Mouse (Mus musculus) embryonic facial prominence, embryonic 10.5 days (tissue): ENCODE measurements at regions not wholly inside any gene's neighbourhood (a gene's known extent, or its start where the extent isn't known, plus 50 kb on each side); places are given as distances from the start of the nearest gene placed in this dataset.

Source experiments
- DNase-seq: peaks from one replicate; pipeline ENCODE4 v3.0.0-alpha.2; 2017; ENCODE audit warnings: low spot score
- H3K27ac ChIP-seq: fragments of 300-500 bp; sonication (generic); replicated peaks from 2 replicates; pipeline ENCODE4 v1.5.1; 2016; ENCODE audit warnings: mild to moderate bottlenecking
- H3K27me3 ChIP-seq: fragments of 300-500 bp; sonication (generic); replicated peaks from 2 replicates; pipeline ENCODE4 v1.6.1; 2016; ENCODE audit warnings: low read depth, mild to moderate bottlenecking; ENCODE audit not compliant: poor library complexity, severe bottlenecking
- H3K36me3 ChIP-seq: fragments of 300-500 bp; sonication (generic); replicated peaks from 2 replicates; pipeline ENCODE4 v1.6.1; 2016; ENCODE audit warnings: mild to moderate bottlenecking, moderate library complexity
- H3K4me1 ChIP-seq: fragments of 300-500 bp; sonication (generic); 2 replicates; pipeline ENCODE4 v1.6.1; 2016
- H3K4me3 ChIP-seq: fragments of 300-500 bp; sonication (generic); 2 replicates; pipeline ENCODE4 v1.5.1; 2016; ENCODE audit warnings: mild to moderate bottlenecking, moderate library complexity
- H3K9me3 ChIP-seq: fragments of 300-500 bp; sonication (generic); 2 replicates; pipeline ENCODE4 v1.6.1; 2016; ENCODE audit warnings: mild to moderate bottlenecking
- WGBS: fragments of 180-500 bp; shearing (Covaris S2); methylation state at CpG from one replicate; pipeline ENCODE4 v1.1.7; 2016; 5-methylcytosine and 5-hydroxymethylcytosine counted together

DNA sequence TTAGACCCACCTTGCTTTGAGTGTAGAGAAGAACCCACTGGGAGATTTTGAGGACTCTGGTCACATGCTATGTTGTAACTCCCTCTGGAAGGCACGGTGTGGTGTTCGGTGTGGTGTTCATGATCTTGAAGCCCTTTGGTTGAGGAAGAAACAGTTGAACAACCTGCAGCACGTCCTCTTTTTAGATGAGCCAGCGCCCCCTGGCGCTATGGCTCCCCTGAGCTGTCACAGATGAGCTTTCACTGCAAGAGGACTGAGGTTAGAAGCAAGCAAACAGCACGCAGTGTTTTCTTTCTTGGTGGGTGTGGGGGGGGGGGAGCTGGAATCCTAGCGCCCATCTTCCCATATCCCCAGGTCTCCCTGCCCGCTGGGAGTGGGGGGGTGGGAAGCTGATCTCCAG lies 177.9 kb downstream of the Thbs2 start:
- Histone ChIP-seq H3K9me3 (no peaks in the 10 kb centered on the region), H3K27ac (no peak overlapping the region), H3K4me1 (peaks cover 7% of the 10 kb centered on the region), H3K27me3 (no peaks in the 10 kb centered on the region; the same call in 1 of the 2 replicates), H3K4me3 (no peak overlapping the region), H3K36me3 (no peaks in the 10 kb centered on the region)
- 35% methylated on average over 8 of the region's 8 CpGs for WGBS
- peak; percentile 74 for DNase-seq

DNA sequence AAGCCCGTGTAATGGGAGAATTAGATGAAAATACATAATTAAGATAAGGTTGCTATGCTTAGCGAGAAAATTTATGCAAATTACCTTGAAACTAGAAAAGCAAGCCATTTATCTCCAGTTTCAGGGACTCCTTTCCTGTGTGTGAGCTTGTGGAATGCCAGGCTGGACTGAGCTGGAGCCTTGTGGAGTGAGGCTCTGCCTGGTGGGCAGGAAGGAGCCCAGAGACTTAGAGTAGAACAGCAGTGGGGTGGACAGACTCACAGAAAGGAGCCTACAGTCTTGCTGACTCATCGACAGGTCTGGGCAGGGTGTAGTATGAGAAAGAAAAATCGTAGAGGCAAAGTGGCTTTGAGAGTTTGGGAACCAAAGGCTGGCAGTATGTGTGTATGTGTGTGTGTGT lies 180.6 kb downstream of the Thbs2 start:
- H3K9me3 ChIP-seq: no peaks in the 10 kb centered on the region
- no peak for DNase-seq
- no peaks in the 10 kb centered on the region; the same call in 1 of the 2 replicates for H3K27me3 ChIP-seq
- H3K36me3 ChIP-seq: no peaks in the 10 kb centered on the region
- 0 out of 2 replicates have a peak overlapping the region, but pooled peaks have one; percentile 25 for H3K27ac ChIP-seq
- no peak overlapping the region for H3K4me3 ChIP-seq
- H3K4me1 ChIP-seq: peaks cover 22% of the 10 kb centered on the region
- WGBS: 85% methylated on average over 4 of the region's 4 CpGs

GRCm38 (mm10) chr17:14510486-14510885 lies 183.5 kb downstream of the Thbs2 start:
- Histone ChIP-seq H3K9me3 (no peaks in the 10 kb centered on the region), H3K27ac (no peak overlapping the region), H3K4me1 (peaks cover 20% of the 10 kb centered on the region), H3K4me3 (no peak overlapping the region), H3K27me3 (no peaks in the 10 kb centered on the region), H3K36me3 (no peaks in the 10 kb centered on the region)
- DNase-seq: peak; percentile 70
- 62% methylated on average over 6 of the region's 6 CpGs for WGBS

DNA sequence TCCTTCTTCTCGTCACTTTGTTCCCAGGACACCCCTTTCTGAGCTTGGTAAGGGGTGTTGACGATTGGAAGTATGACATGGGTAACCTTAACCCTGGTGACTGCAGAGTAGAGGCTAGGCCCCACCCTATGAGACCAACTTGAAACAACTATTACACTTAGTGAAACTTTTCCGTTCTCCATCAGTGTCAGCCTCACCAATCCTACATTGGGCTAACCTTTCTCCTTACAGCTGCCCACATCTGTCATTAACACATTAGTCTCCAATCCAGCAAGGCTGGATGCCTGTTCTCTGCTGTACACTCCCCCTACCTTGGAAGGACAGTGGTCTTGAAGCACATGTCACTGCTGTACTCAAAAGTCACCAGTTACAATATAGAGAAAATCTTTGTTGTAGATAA lies 186.9 kb downstream of the Thbs2 start:
- no peak for DNase-seq
- Histone ChIP-seq H3K9me3 (no peaks in the 10 kb centered on the region), H3K36me3 (no peaks in the 10 kb centered on the region), H3K27ac (no peak overlapping the region), H3K4me3 (no peak overlapping the region), H3K27me3 (no peaks in the 10 kb centered on the region), H3K4me1 (peaks cover 19% of the 10 kb centered on the region)
- WGBS: 90% methylated on average over 3 of the region's 3 CpGs

DNA sequence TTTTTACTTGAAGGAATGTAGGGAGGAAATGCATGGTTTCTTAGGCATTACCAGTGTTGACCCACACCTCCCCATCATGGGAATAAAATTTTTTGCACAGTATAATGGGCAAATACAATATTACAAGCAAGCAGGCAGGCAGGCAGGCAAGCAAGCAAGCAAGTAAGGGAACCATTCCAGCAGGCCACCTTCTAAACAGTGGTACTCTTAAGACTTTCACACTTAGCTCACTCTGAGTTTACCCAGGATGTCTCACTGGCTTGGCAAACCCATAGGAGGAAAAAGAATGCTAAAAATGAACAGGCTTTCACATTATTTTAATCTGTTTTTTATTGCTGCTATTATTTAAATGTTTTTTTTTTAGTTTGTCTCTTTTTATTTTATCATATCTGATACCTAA lies 187.9 kb downstream of the Thbs2 start:
- H3K4me3 ChIP-seq: no peak overlapping the region
- no peaks in the 10 kb centered on the region for H3K27me3 ChIP-seq
- no peaks in the 10 kb centered on the region for H3K9me3 ChIP-seq
- peaks cover 16% of the 10 kb centered on the region for H3K4me1 ChIP-seq
- H3K27ac ChIP-seq: no peak overlapping the region
- no peak for DNase-seq
- no peaks in the 10 kb centered on the region for H3K36me3 ChIP-seq

- no peaks in the 10 kb centered on the region for H3K9me3 ChIP-seq
- no peak overlapping the region for H3K4me3 ChIP-seq
- 80% methylated on average over 4 of the region's 4 CpGs for WGBS
Measured at GRCm38 (mm10) chr17:14505415-14505814, 188.6 kb downstream of the Thbs2 start.

GRCm38 (mm10) chr17:14503670-14504069 lies 190.4 kb downstream of the Thbs2 start:
- no peaks in the 10 kb centered on the region for H3K36me3 ChIP-seq
- H3K27ac ChIP-seq: no peak overlapping the region
- no peaks in the 10 kb centered on the region for H3K27me3 ChIP-seq
- no peak overlapping the region for H3K4me3 ChIP-seq
- no peaks in the 10 kb centered on the region for H3K4me1 ChIP-seq
- DNase-seq: no peak
- 95% methylated on average over 1 of the region's 1 CpGs for WGBS
- H3K9me3 ChIP-seq: no peaks in the 10 kb centered on the region

More at GRCm38 (mm10) chr17:14505415-14505814, 188.6 kb downstream of the Thbs2 start:
- H3K4me1 ChIP-seq: peaks cover 9% of the 10 kb centered on the region
- H3K27me3 ChIP-seq: no peaks in the 10 kb centered on the region
- no peak overlapping the region for H3K27ac ChIP-seq
- no peak for DNase-seq
- no peaks in the 10 kb centered on the region for H3K36me3 ChIP-seq

DNA sequence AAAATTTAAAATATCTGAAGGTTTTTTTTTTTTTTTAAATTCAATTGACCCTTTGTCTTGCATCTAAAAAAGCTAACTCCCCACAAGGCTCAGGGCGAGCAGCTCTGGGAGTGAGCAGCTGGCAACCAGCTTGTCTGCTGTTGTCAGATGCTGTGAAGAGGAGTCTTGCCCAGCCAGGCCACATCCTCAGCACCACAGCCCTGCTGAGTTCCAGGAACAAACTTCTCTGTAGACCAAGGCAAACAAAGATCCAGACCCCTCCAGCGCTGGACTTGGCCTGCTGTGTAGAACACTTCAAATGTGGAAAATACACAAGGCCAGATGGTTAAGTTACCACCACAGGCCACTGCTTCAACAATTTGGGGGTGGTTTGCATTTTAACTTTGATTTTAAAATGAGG lies 192.7 kb downstream of the Thbs2 start:
- Histone ChIP-seq H3K4me3 (no peak overlapping the region), H3K9me3 (no peaks in the 10 kb centered on the region), H3K27ac (no peak overlapping the region), H3K36me3 (no peaks in the 10 kb centered on the region), H3K4me1 (peaks cover 10% of the 10 kb centered on the region), H3K27me3 (no peaks in the 10 kb centered on the region)
- 88% methylated on average over 2 of the region's 2 CpGs for WGBS
- DNase-seq: no peak

GRCm38 (mm10) chr17:14497086-14497485 lies 196.9 kb downstream of the Thbs2 start:
- H3K4me3 ChIP-seq: no peak overlapping the region
- WGBS: 64% methylated on average over 15 of the region's 15 CpGs
- DNase-seq: peak; percentile 62
- H3K27me3 ChIP-seq: peaks cover 8% of the 10 kb centered on the region; the same call in 1 of the 2 replicates
- peaks cover 32% of the 10 kb centered on the region for H3K4me1 ChIP-seq
- H3K36me3 ChIP-seq: no peaks in the 10 kb centered on the region
- no peaks in the 10 kb centered on the region for H3K9me3 ChIP-seq
- peak overlapping the region; percentile 30; the same call in 1 of the 2 replicates for H3K27ac ChIP-seq

DNA sequence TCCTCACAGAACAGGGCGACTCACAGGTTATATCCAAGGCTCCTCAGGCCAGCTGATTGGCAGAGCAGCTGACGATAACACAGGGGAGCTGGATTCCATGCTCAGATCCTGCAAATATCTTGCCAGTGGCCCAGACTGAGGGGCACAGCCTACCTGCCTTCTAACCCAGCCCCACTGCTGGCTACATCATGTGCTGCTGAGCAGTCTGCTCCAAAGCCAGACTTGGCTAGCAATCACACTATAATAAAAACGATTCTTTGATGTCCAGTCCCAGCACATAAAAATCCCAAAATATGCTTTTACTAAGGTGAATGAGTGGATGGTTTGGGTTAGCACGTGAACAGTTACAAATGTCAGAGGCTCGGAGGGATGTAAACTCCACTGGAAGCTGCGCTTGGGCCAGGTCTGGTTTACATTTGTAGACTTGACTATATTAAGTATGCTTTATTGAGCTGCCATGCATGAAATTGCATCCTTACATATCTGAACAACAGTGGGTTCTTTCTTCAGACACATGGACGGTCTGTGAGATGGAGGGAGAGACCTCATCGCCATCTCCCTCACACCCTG lies 200.2 kb downstream of the Thbs2 start:
- no peak for DNase-seq

GRCm38 (mm10) chr17:14492936-14493335 lies 201.1 kb downstream of the Thbs2 start:
- H3K4me1 ChIP-seq: peaks cover 32% of the 10 kb centered on the region
- H3K36me3 ChIP-seq: no peaks in the 10 kb centered on the region
- H3K9me3 ChIP-seq: no peaks in the 10 kb centered on the region
- H3K4me3 ChIP-seq: no peak overlapping the region
- no peak for DNase-seq
- peaks cover 8% of the 10 kb centered on the region; the same call in 1 of the 2 replicates for H3K27me3 ChIP-seq
- 87% methylated on average over 10 of the region's 10 CpGs for WGBS
- H3K27ac ChIP-seq: no peak overlapping the region

More for the DNA sequence above, 200.2 kb downstream of the Thbs2 start:
- WGBS: 75% methylated on average over 8 of the region's 8 CpGs
- H3K27me3 ChIP-seq: peaks cover 8% of the 10 kb centered on the region; the same call in 1 of the 2 replicates
- H3K9me3 ChIP-seq: no peaks in the 10 kb centered on the region
- no peaks in the 10 kb centered on the region for H3K36me3 ChIP-seq
- H3K27ac ChIP-seq: no peak overlapping the region; the same call in 1 of the 2 replicates
- H3K4me1 ChIP-seq: peaks cover 32% of the 10 kb centered on the region
- H3K4me3 ChIP-seq: no peak overlapping the region

GRCm38 (mm10) chr17:14481746-14482145 lies 202.4 kb downstream of the Smoc2 start:
- Histone ChIP-seq H3K27ac (no peak overlapping the region), H3K4me3 (no peak overlapping the region), H3K9me3 (no peaks in the 10 kb centered on the region), H3K36me3 (no peaks in the 10 kb centered on the region), H3K4me1 (peaks cover 9% of the 10 kb centered on the region), H3K27me3 (no peaks in the 10 kb centered on the region)
- 90% methylated on average over 6 of the region's 6 CpGs for WGBS
- no peak for DNase-seq

DNA sequence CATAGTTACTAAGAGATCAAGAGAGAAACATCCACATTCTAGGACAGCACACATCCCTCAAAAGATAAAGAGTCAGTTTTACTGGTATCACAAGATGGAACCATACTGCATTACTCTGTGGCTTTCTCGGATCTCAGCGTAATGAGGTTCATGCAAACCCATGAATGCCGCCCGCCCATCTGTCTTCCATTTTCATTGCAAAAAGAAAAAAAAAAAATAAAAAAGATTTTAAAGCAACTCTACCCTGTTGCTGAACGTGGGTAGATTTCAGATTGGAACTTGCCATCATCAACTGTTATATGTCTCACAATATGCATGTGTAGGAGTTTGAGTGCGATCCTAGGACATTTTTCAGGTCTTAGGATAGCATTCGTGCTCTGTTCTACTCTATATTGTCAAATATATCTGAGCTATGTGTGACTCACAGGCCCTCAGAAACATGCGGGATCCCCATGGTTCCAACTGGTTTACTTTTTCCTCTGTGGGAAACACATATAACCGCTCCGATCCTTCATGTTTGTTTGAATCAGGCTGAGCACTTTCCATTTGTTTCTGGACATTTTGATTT lies 199.7 kb downstream of the Smoc2 start:
- DNase-seq: no peak
- Histone ChIP-seq H3K27ac (no peak overlapping the region), H3K9me3 (no peaks in the 10 kb centered on the region), H3K4me1 (peaks cover 29% of the 10 kb centered on the region), H3K4me3 (no peak overlapping the region), H3K36me3 (no peaks in the 10 kb centered on the region), H3K27me3 (no peaks in the 10 kb centered on the region)
- 94% methylated on average over 10 of the region's 10 CpGs for WGBS
